Mouse (Mus musculus) kidney, adult 11 months (tissue): Measurements from ENCODE around the gene Arhgef19.

Experiments
- DNase-seq: peaks from one replicate; pipeline ENCODE4 v3.0.0; 2022

Arhgef19 gene

DNA sequence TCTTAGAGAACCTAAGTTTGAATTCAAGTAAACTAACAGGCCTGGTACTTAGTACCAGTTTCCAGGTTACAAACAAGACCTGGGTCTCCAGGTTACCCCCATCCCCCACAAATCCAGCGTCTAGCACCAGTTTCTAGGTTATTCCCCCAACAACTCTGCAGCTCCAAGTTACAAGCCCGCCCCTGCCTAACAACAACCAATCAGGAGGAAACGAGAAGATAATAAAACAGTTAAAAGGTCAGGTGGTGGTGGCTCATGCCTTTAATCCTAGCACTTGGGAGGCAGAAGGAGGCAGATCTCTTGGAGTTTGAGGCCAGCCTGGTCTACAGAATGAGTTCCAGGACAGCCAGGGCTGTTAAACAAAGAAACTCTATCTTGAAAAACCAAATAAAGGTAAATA lies 28.0 kb downstream of the Arhgef19 start:
- no peak for DNase-seq

DNA sequence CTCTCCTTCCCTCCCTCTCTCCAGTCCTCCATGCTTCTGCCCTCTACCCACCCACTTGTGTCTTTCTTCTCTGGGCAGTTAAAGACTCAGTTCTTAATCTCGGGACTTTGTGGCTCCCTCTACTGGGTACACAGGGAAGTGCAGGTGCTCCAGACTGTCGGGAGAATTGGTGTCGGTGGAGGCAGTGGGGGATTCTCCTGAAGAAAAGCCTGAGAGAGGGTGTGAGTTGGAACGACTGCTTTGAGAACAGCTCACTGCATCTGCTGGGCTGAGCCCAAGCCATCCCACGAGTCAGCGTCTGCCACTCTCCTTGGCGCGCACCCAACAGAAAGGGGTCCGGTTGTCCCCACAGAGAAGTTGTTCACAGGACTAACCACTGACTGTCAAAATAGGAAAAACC lies 28.5 kb downstream of the Arhgef19 start:
- no peak for DNase-seq

DNA sequence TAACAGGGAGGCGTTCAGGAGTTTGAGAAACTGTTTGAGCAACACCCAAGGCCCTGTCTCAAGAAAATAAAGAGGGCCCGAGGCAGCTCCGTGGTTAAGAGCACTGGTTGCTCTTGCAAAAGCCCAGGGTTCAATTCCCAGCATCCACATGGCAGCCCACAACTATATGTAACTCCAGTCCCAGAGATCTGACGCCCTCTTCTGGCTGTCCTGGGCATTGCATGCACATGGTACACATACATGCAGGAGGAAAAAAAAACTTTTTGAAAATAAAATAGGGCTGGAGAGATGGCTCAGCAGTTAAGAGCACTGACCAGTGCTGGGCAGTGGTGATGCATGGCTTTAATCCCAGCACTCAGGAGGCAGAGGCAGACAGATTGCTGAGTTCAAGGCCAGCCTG lies 29.1 kb downstream of the Arhgef19 start:
- DNase-seq: no peak

- no peak for DNase-seq
Observed at GRCm38 (mm10) chr4:141269080-141269479, 29.8 kb downstream of the Arhgef19 start.

DNA sequence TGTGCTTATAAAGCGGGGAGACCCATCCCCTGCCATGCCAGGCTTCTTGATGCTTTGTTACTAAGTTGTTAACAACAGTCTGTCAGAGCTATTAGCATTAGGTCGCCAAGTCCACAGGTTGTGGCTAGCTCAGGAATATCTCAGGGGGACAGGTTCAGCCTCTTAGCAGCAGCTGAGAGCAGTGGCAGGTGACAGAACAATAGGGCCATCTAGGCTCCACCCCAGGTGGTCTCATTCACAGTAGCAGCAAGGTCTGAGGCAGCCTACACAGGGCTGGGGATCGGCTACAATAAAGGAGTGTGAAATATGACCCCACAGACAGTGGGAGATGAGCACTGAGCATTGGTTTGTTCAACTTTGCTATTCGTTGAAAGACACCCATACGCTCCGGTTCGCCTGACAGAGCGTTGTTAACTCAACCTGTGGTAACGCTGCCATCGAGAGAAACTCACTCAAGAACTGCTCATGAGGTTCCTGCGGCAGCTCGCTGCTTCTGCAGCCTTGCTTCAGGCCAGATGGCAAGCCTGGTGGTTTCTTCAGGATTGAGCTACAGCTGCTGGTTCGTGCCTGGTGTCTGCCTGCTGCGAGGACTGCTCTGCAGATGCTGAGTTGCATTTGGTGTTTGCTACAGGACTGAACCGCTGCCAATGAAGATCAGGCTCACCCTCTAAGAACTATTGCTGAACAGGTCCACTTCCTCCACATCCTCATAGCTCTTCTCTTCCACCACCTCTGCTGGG lies 31.1 kb downstream of the Arhgef19 start:
- DNase-seq: no peak

- no peak for DNase-seq
Observed at GRCm38 (mm10) chr4:141271228-141271627, 31.9 kb downstream of the Arhgef19 start.

DNA sequence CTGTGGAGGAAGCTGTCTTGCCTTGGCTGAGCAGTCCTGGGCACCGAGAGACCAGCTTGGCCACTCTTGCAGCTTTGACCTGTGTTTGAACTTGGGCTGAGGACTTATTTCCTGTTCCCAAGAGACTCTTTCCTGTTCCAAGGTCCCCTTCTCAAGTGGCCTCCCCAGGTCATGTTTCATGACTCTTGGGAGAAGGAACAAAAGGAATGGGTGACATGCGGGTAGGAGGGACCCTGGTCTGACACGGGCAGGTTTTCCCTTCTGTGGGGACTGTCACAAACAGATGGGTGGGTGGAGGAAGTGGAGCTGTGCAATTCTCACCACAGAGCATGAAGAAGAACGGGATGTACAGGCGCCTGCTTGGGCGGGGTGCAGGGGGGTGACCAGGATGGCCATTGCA lies 32.4 kb downstream of the Arhgef19 start:
- DNase-seq: no peak

DNA sequence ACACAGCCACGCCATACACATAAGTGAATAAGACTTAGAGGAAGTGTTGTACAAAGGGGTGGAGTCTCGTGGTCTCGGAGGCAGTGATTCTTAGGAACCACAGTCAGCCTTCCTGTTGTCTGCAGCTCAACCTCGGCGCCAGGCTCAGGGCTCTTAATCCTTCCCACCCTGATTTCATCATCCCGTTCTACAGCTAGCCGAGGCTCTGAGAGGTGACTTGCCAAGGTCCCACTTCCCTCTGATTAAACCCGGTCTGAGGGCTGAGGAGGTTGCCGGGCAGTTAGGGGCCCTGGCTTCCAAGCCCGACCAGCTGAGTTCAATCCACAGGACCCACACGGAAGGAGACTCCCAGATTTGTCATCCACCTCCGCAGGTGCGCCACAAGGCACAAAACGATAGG lies 33.6 kb downstream of the Arhgef19 start:
- DNase-seq: no peak

DNA sequence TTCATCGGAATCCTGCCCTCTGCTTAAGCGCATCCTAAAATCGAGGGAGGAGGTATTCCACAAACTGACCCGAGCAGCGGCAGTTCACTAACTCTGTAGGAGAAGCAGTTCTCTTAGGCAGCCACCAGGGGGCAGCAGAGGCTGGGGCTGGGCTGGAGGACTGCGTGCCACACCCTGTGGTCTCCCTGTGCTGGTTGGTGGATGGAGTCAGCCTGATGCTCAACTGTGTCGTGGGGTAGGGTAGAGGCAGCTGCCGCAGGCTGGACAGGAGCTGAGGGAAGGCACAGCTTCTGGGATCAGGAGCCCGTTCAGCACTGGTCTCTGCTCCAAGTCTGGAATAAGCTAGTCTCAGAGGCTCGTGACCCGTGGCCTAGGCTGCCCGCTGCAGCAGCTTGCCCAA lies 34.0 kb downstream of the Arhgef19 start:
- peak; percentile 65 for DNase-seq

DNA sequence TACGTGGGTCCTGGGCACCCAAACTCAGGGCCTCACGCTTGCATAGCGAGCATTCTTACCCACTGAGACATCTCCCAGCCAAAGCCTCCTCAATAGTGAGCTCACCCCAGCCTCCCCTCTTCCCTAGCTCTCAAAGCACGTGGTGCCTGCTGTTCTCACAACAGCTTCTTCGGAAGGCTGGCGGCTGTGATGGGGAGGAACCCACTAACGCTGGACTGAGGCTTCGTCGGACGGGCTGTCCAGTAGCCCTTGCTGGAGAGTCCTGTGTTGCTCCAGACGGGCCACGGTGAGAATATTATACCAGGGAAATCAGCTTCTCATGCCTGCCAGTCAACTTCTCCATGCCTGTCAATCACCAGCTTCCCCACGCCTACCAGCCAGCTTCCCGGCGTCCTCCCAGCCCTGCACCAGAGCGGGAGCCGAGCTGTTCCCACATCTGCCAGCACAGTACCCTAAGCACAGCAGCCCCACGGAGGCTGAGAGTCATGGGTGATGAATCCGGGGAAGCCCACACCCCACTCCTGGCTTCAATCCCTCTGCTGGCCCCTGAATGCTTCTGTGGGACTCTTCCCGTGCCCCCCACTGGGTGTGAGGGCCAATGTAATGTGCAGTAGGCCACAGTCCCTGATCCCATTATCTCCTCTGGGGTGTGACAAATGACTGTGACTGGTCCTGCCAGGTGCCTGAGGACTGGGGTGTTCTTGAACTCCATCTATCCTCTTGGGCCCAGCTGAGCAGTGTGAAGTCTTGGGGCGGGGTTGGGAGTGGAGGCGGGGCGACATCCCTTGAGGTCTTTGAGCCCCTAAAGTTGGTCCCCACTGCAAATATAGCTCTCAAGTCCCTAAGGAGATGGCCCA lies 35.4 kb downstream of the Arhgef19 start:
- no peak for DNase-seq

- no peak for DNase-seq
Observed at GRCm38 (mm10) chr4:141277157-141277556, 37.9 kb downstream of the Arhgef19 start.

GRCm38 (mm10) chr4:141278154-141278553 lies 38.9 kb downstream of the Arhgef19 start:
- DNase-seq: peak; percentile 89

DNA sequence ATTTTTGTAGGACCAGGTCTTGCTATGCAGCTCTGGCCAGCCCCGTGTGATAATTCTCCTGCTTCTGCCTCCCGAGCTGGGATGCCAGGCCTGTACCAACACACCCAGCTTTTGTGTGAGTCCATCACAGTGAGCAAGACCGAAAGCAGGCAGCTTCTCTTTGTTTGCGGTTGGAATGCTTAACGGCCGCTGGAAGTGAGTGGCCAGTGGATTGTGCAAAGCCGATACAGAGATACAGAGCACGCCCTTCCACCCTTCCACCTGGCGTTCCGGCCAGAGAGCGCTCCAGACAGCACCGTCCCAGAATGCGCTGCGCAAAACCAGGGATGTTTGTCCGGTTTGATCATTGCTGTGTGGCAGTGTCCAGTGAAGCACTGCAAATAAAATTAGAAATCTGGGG lies 40.0 kb downstream of the Arhgef19 start:
- no peak for DNase-seq

DNA sequence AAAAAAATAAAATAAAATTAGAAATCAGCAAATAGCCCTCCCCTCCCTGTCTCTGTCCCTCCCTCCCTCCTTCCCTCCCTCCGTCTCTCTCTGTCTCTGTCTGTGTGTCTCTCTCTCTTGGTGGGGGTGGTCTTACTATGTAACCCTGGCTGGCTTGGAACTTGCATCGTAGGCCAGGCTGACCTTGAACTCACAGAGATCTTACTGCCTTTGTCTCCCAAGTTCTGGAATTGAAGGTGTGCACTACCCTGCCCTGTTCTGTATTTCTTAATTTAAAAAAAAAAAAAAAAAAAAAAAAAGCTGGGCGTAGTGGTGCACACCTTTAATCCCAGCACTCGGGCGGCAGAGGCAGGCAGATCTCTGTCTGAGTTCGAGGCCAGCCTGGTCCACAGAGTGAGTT lies 40.5 kb downstream of the Arhgef19 start:
- DNase-seq: no peak

- DNase-seq: no peak
Observed at GRCm38 (mm10) chr4:141280471-141280870, 41.2 kb downstream of the Arhgef19 start.

- DNase-seq: peak; percentile 83
Observed at GRCm38 (mm10) chr4:141281153-141281552, 41.9 kb downstream of the Arhgef19 start.

DNA sequence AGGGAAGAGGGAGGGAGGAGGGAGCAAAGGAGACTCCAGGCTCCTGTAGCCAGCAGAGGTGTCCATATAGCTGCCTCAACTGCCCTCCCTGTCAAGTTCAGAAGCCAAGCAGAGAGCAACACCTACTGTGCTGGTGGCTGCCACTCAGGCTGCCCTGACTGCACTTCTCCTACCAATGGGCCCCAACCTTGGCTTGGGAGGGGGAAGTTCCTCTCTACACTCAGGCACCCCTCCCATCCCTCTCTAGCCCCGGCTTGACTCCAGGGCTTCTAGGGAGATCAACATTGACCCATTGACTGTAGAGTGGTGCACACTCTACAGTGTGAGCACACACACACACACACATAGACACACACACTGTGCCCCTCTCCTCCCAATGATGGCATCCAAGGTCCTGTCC lies 42.3 kb downstream of the Arhgef19 start:
- DNase-seq: no peak

GRCm38 (mm10) chr4:141282087-141282486 lies 42.8 kb downstream of the Arhgef19 start:
- no peak for DNase-seq

GRCm38 (mm10) chr4:141282623-141283022 lies 43.3 kb downstream of the Arhgef19 start:
- DNase-seq: no peak

DNA sequence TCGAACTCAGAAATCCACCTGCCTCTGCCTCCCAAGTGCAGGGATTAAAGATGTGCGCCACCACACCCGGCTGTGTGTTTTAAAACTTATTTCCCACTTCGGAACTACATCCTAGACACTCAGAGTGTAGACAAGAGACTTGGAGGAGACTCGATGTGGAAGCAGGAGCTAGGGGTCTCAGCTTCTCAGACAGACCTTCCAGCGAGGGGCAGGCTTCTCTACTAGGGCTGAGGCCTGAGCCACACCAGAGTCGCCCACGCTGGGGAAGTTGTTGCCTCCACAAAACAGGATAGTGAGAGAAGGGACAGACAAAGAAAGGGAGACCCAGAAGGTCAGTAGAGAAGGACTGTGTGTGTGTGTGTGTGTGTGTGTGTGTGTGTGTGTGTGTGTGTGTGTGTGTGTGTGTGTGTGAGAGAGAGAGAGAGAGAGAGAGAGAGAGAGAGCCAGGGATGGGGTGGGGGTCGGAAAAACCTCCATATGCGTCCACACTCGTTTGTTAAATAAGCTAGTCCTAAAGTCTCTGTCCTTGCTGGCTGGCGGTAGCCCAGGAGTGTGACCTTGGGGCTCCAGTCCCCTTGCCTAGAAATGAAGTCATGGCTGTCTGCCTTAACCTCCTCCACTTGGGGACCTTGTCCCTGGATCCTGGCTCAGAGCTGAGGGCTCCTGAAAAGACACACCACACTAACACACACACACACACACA lies 44.0 kb downstream of the Arhgef19 start:
- DNase-seq: no peak

DNA sequence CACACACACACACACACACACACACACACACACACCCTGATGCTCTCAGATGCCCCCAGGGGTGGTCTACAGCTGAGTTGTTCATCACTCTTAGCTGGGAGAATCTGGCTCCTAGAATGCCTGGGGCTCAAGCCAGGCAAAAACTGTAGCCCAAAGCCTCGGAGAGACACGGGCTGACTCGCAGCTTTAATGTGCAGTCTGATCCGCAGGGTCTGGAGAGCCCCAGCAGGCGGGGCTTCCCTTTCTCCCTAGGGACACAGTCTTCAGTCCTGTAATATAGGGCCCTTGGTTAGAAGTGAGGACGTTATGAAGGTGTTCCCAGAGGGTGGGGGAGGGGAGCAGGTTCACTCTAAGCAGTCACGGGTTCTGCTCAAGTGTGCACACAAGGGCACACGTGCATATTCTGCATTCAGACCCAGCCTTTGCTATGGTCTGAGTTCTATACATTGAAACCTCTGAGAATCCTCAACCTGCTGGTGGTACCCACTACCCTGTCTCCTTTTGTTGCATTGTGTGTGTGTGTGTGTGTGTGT lies 44.6 kb downstream of the Arhgef19 start:
- no peak for DNase-seq

DNA sequence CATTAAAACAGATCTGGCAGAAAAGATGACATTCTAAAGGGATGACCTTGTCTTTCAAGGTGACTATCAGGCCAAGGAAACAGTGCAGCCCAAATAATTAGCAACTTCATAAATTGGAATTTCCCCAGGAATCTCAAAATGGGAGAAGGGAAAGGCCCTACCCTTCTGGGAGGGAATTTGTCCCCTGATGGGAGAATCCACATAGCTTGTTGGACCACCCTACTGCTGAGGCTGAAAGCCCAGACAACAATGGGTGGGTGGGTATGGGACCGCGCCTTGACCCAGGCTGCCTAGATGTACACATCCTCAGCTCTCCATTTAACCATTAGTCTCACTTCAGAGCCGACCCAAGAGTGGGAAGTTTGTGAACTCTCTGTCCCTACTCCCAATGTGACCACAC lies 45.2 kb downstream of the Arhgef19 start:
- no peak for DNase-seq

GRCm38 (mm10) chr4:141285128-141285527 lies 45.8 kb downstream of the Arhgef19 start:
- no peak for DNase-seq
